Mouse (Mus musculus) embryo, embryonic 11 days (tissue): ENCODE measurements around the gene Tmbim6.
A peak's percentile ranks its signal among the peaks of the same experiment; 100 is the strongest.

ENCODE experiments used
- DNase-seq: peaks from one replicate; pipeline ENCODE4 v3.0.0-alpha.2; 2015

Tmbim6 gene

DNA sequence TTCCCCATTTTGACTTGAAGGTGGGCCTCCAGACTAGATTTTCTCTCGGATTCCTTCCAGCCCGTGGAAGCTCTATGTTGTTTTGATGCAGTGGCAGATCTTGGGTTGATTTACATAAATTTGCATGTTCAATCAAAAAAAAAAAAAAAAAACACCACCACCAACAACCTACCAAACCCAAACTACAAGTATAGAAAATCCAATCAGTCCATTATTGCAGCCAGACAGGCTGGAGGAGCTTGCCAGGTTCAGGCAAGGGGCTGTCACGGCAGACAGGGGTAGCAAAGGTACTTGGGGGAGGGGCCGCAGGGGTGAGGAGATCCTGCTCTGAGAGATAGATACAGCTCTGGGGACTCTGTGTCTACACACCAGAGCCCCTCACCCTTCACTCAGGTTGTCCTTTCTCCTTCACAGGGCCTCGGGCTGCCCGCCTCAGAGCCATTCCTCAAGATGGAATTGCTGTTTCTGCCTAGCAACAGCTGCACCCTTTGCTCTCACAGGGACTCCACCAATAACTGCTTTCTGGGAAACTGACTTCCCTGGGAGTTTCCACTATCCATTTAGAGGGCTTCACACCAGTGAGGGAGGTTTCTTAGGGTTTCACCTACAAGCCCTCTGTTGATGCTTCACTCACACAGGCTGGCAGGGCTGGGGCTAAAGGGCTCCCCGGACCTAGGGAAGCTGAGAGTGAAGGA is 62.0 kb downstream of the Tmbim6 start:
- DNase-seq = no peak

DNA sequence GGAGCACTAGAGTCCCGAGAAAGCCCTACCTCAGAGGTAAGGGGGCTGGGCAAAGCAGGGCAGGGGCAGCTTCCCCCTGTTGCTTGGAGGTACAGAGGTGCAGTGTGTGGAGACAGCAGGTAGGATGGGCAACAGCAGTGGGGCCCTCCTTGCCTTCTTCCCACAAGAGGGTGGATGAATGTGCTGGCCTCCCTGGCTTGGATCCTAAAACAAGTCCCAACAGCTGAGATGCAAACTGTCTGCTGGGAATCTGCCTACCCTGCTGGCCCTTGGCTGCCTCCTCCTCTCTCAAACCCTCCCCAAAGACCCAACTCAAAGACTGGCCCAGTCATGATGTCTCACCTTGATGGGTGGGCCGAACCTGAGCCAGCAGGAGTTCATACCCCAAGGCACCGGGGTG is 62.7 kb downstream of the Tmbim6 start:
- DNase-seq = no peak

GRCm38 (mm10) chr15:99456338-99456962 is 63.8 kb downstream of the Tmbim6 start:
- no peak for DNase-seq

- peak; percentile 81 for DNase-seq
Observed at GRCm38 (mm10) chr15:99456963-99457605, 64.4 kb downstream of the Tmbim6 start.

DNA sequence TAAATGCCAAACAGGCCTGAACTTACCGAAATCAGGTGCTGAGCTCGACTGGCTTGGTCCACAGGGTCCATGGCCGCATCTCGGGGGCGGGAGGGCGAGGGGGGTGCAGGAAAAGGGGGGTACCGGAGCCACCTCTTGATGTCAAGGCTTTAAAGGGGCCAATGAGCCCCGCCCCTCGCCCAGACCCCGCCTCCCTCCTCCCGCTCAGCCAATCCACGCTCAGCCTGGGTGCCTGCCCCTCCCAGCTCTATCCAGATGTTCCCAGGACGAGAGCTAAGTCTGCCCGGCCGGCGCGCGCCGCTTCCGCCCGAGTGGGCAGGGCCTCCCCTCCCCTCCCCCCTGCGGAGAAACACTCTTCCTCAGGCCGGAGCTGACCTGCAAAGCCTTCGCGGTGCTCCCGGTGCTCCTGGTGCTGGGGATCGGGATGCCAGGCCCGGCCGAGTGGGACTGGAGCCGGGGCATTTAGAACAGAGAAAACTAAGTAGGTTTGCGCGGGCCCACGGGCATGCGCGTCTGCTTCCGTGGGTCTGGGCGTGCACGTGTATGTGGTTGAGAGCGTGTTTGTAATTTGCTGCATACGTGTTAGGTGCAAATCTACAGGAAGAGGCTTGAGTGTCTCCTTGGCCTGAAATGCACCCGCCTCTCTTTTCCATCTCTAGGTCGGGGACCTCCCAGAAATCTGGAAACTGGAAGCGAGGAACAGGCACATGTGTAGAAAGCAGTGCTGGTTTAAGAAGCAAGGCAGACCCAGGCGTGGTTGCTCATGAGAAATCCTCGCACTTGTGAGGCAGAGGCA is 65.1 kb downstream of the Tmbim6 start, which contains the start of gene Nckap5l:
Gene Nckap5l (minus strand): TSS at position 143 of the 796 bp plus-strand sequence.
- peak; percentile 96 for DNase-seq
